Mouse (Mus musculus) MEL (cell line): ENCODE measurements around the gene 1700025F22Rik. TPM values are rescaled to one million over a fixed set of nuclear protein-coding genes. Genes with fewer than 3 reads are reported as not detected.
"Not testable (repeated sequence)": the region's sequence is repeated elsewhere in the genome, so short reads cannot be mapped to it uniquely, and the experiment has no call there.

Experiments used
- DNase-seq: peaks from one replicate; pipeline ENCODE4 v3.0.0; 2011; ENCODE audit warnings: low read depth, low spot score
- H3K27ac ChIP-seq: 2 replicates; pipeline ENCODE4 v1.5.1; 2012; ENCODE audit warnings: low read depth, mild to moderate bottlenecking, control low read depth, low read length, moderate library complexity; ENCODE audit not compliant: control insufficient read depth
- H3K27me3 ChIP-seq, 2 experiments: fragments of 150-350 bp in 1 of 2; sonication (generic) in 1 of 2; 2 replicates each; pipeline ENCODE4 v1.6.1; 2012; ENCODE audit warnings: low read length in 2 of 2, mild to moderate bottlenecking in 2 of 2, improper control_type of control experiment in 1 of 2, moderate library complexity in 1 of 2; ENCODE audit not compliant: insufficient read depth in 2 of 2, control insufficient read depth in 1 of 2
- H3K36me3 ChIP-seq, 2 experiments: 2 replicates each; pipeline ENCODE4 v1.6.1; 2012 to 2014; ENCODE audit warnings: low read length in 2 of 2, improper control_type of control experiment in 1 of 2, inconsistent platforms in 1 of 2, mild to moderate bottlenecking in 1 of 2; ENCODE audit not compliant: insufficient read depth in 2 of 2, control insufficient read depth in 1 of 2
- H3K4me1 ChIP-seq, 2 experiments: fragments of 150-350 bp in 1 of 2; sonication (generic) in 1 of 2; 2 replicates each; pipeline ENCODE4 v1.6.1; 2012; ENCODE audit warnings: low read length in 2 of 2, improper control_type of control experiment in 1 of 2, mild to moderate bottlenecking in 1 of 2; ENCODE audit not compliant: insufficient read depth in 2 of 2, control insufficient read depth in 1 of 2
- H3K4me3 ChIP-seq, 2 experiments: fragments of 150-350 bp in 1 of 2; sonication (generic) in 1 of 2; 2 replicates each; pipeline ENCODE4 v1.5.1; 2012; ENCODE audit warnings: low read depth in 2 of 2, low read length in 2 of 2, mild to moderate bottlenecking in 2 of 2, moderate library complexity in 2 of 2, control low read depth in 1 of 2, improper control_type of control experiment in 1 of 2; ENCODE audit not compliant: control insufficient read depth in 1 of 2, insufficient read depth in 1 of 2
- H3K79me2 ChIP-seq: 2 replicates; pipeline ENCODE4 v1.6.1; 2012; ENCODE audit warnings: mild to moderate bottlenecking, low read length, moderate library complexity; ENCODE audit not compliant: control insufficient read depth, poor library complexity, insufficient read depth
- H3K9ac ChIP-seq: 2 replicates; pipeline ENCODE4 v1.6.1; 2012; ENCODE audit warnings: low read depth, mild to moderate bottlenecking, control low read depth, low read length, moderate library complexity; ENCODE audit not compliant: control insufficient read depth, poor library complexity, severe bottlenecking
- H3K9me3 ChIP-seq: fragments of 150-350 bp; sonication (generic); replicated peaks from 2 replicates; pipeline ENCODE4 v1.6.1; 2012; ENCODE audit warnings: mild to moderate bottlenecking, low read length, improper control_type of control experiment, moderate library complexity; ENCODE audit not compliant: insufficient read depth
- BHLHE40 ChIP-seq: IDR thresholded peaks from 2 replicates; pipeline ENCODE4 v1.6.1; 2012; ENCODE audit warnings: low read depth, mild to moderate bottlenecking, inconsistent platforms, low read length, improper control_type of control experiment, borderline replicate concordance
- CTCF ChIP-seq, 3 experiments: IDR thresholded peaks in 2 of 3; conservative IDR thresholded peaks in 1 of 3; 2 replicates each; pipeline ENCODE4 v1.5.1; 2011 to 2012; ENCODE audit warnings: low read length in 3 of 3, low read depth in 2 of 3, mild to moderate bottlenecking in 2 of 3, improper control_type of control experiment in 1 of 3, inconsistent platforms in 1 of 3, mixed read lengths in 1 of 3, moderate library complexity in 1 of 3; ENCODE audit not compliant: control insufficient read depth in 1 of 3, insufficient read depth in 1 of 3, poor library complexity in 1 of 3, severe bottlenecking in 1 of 3
- ELF1 ChIP-seq: IDR thresholded peaks from 2 replicates; pipeline ENCODE4 v1.6.1; 2014; ENCODE audit warnings: low read depth, mild to moderate bottlenecking, inconsistent platforms, low read length, improper control_type of control experiment, moderate library complexity
- ETS1 ChIP-seq: IDR thresholded peaks from 2 replicates; pipeline ENCODE4 v1.6.1; 2012; ENCODE audit warnings: low read depth, mild to moderate bottlenecking, inconsistent platforms, low read length, improper control_type of control experiment, moderate library complexity
- GABPA ChIP-seq: IDR thresholded peaks from 2 replicates; pipeline ENCODE4 v1.6.1; 2012; ENCODE audit warnings: low read depth, mild to moderate bottlenecking, inconsistent platforms, low read length, improper control_type of control experiment, moderate library complexity
- GATA1 ChIP-seq: IDR thresholded peaks from 2 replicates; pipeline ENCODE4 v1.6.1; 2011; ENCODE audit warnings: low read depth, low read length, improper control_type of control experiment
- MAFK ChIP-seq: IDR thresholded peaks from 2 replicates; pipeline ENCODE4 v1.6.1; 2011; ENCODE audit warnings: low read depth, mild to moderate bottlenecking, low read length, improper control_type of control experiment, borderline replicate concordance
- MXI1 ChIP-seq: IDR thresholded peaks from 2 replicates; pipeline ENCODE4 v1.6.1; 2011; ENCODE audit warnings: mild to moderate bottlenecking, low read depth, low read length, improper control_type of control experiment
- MYB ChIP-seq: IDR thresholded peaks from 2 replicates; pipeline ENCODE4 v1.6.1; 2011; ENCODE audit warnings: mild to moderate bottlenecking, low read depth, low read length, improper control_type of control experiment
- MYC ChIP-seq: IDR thresholded peaks from 2 replicates; pipeline ENCODE4 v1.6.1; 2011; ENCODE audit warnings: low read depth, mild to moderate bottlenecking, low read length, improper control_type of control experiment, moderate library complexity
- POLR2A ChIP-seq, 2 experiments: IDR thresholded peaks; 2 replicates each; pipeline ENCODE4 v1.6.1; 2011 to 2012; ENCODE audit warnings: low read length in 2 of 2, mild to moderate bottlenecking in 2 of 2, control low read depth in 1 of 2, improper control_type of control experiment in 1 of 2, low read depth in 1 of 2, moderate library complexity in 1 of 2; ENCODE audit not compliant: control insufficient read depth in 1 of 2, insufficient read depth in 1 of 2, poor library complexity in 1 of 2
- SIN3A ChIP-seq: IDR thresholded peaks from 2 replicates; pipeline ENCODE4 v1.6.1; 2012; ENCODE audit warnings: low read length, improper control_type of control experiment, inconsistent platforms
- TCF12 ChIP-seq: IDR thresholded peaks from 2 replicates; pipeline ENCODE4 v1.6.1; 2014; ENCODE audit warnings: low read depth, mild to moderate bottlenecking, inconsistent platforms, low read length, improper control_type of control experiment, moderate library complexity
- UBTF ChIP-seq: IDR thresholded peaks from 2 replicates; pipeline ENCODE4 v1.6.1; 2012; ENCODE audit warnings: low read depth, mild to moderate bottlenecking, inconsistent platforms, low read length, improper control_type of control experiment, moderate library complexity, borderline replicate concordance; ENCODE audit not compliant: insufficient read depth
- USF1 ChIP-seq: IDR thresholded peaks from 2 replicates; pipeline ENCODE4 v1.6.1; 2014; ENCODE audit warnings: low read depth, mild to moderate bottlenecking, inconsistent platforms, low read length, improper control_type of control experiment, moderate library complexity
- USF2 ChIP-seq, 2 experiments: IDR thresholded peaks; 2 replicates each; pipeline ENCODE4 v1.6.1; 2011 to 2012; ENCODE audit warnings: improper control_type of control experiment in 2 of 2, low read length in 2 of 2, borderline replicate concordance in 1 of 2, inconsistent platforms in 1 of 2, low read depth in 1 of 2, mild to moderate bottlenecking in 1 of 2; ENCODE audit not compliant: insufficient read depth in 1 of 2
- ZC3H11A ChIP-seq: IDR thresholded peaks from 2 replicates; pipeline ENCODE4 v1.6.1; 2012; ENCODE audit warnings: low read depth, mild to moderate bottlenecking, inconsistent platforms, low read length, improper control_type of control experiment
- ZKSCAN1 ChIP-seq: IDR thresholded peaks from 2 replicates; pipeline ENCODE4 v1.6.1; 2012; ENCODE audit warnings: low read depth, mild to moderate bottlenecking, inconsistent platforms, low read length, improper control_type of control experiment, moderate library complexity
- ZNF384 ChIP-seq: IDR thresholded peaks from 2 replicates; pipeline ENCODE4 v1.6.1; 2012; ENCODE audit warnings: low read depth, mild to moderate bottlenecking, inconsistent platforms, low read length, improper control_type of control experiment
- polyA plus RNA-seq, 2 experiments: library from polyadenylated mRNA; stranded (reverse) in 1 of 2; unstranded in 1 of 2; fragments of >175 nt in 1 of 2; fragments of >200 nt in 1 of 2; gene quantifications; 2 replicates each; pipeline versions ENCODE4 v1.2.1 to v1.2.4; 2012; ENCODE audit warnings: low replicate concordance in 2 of 2, low read depth in 1 of 2; ENCODE audit not compliant: insufficient read length in 2 of 2, insufficient read depth in 1 of 2, missing spikeins in 1 of 2
- total RNA-seq: library from RNA; depleted of rRNA; stranded (reverse); fragments of 300-350 nt; gene quantifications from 2 replicates; pipeline ENCODE4 v1.2.3, GENCODE M21; 2012; rRNA removed

Gene 1700025F22Rik
- total and polyA plus RNA-seq, 3 experiments = not detected

GRCm38 (mm10) chr19:11098401-11098800 lies 66.7 kb downstream of the 1700025F22Rik start:
- H3K79me2 ChIP-seq = no peaks in the 10 kb centered on the region
- TF ChIP-seq CTCF (IDR thresholded peaks at IDR 0.05 in 2 of 3, conservative IDR thresholded peaks at IDR 0.05 in 1 of 3; ENCODE audit: control insufficient read depth in 1 of 3, insufficient read depth in 1 of 3, low read depth in 2 of 3, low read length in 3 of 3, poor library complexity in 1 of 3, severe bottlenecking in 1 of 3) = no peak
- no peak for TF ChIP-seq UBTF
- TF ChIP-seq ZKSCAN1 = no peak
- no peak for TF ChIP-seq MYB
- TF ChIP-seq USF1 = no peak
- TF ChIP-seq GATA1 = no peak
- TF ChIP-seq MXI1 = no peak
- TF ChIP-seq MAFK = no peak
- TF ChIP-seq ELF1 = no peak
- TF ChIP-seq GABPA = no peak
- no peak for TF ChIP-seq TCF12
- no peak for TF ChIP-seq BHLHE40
- no peak for TF ChIP-seq ETS1
- no peak for TF ChIP-seq USF2 (IDR thresholded peaks at IDR 0.05; ENCODE audit: borderline replicate concordance in 1 of 2, insufficient read depth in 1 of 2, low read depth in 1 of 2, low read length in 2 of 2)
- no peak for TF ChIP-seq ZNF384
- TF ChIP-seq POLR2A (IDR thresholded peaks at IDR 0.05; ENCODE audit: control insufficient read depth in 1 of 2, insufficient read depth in 1 of 2, low read depth in 1 of 2, low read length in 2 of 2, poor library complexity in 1 of 2) = no peak
- no peak for TF ChIP-seq MYC
- TF ChIP-seq ZC3H11A = no peak
- TF ChIP-seq SIN3A = no peak

GRCm38 (mm10) chr19:11092131-11092530 lies 73.0 kb downstream of the 1700025F22Rik start:
- not testable (repeated sequence) for H3K79me2 ChIP-seq, H3K9ac ChIP-seq, H3K36me3 ChIP-seq, H3K4me3 ChIP-seq, H3K4me1 ChIP-seq, H3K9me3 ChIP-seq, DNase-seq, H3K27ac ChIP-seq, H3K27me3 ChIP-seq

More at GRCm38 (mm10) chr19:11098401-11098800, 66.7 kb downstream of the 1700025F22Rik start:
- DNase-seq = no peak
- no peaks in the 10 kb centered on the region for H3K4me1 ChIP-seq
- H3K9ac ChIP-seq = no peak overlapping the region
- H3K36me3 ChIP-seq = no peaks in the 10 kb centered on the region
- peaks cover 1% of the 10 kb centered on the region in 2 experiments; a peak in 2 of 4 replicates for H3K27me3 ChIP-seq
- no peaks in the 10 kb centered on the region for H3K9me3 ChIP-seq
- no peak overlapping the region for H3K4me3 ChIP-seq
- no peak overlapping the region for H3K27ac ChIP-seq

Other genes starting within 250 kb of the 1700025F22Rik start
- gene Zp1, start 244.7 kb downstream of the 1700025F22Rik start, total RNA-seq = not detected in 2 replicates
- gene Zp1, start 244.7 kb downstream of the 1700025F22Rik start, polyA plus RNA-seq = not detected
- gene Ptgdr2, start 228.2 kb downstream of the 1700025F22Rik start, total RNA-seq = 0.33 and 0.46 TPM in 2 replicates
- under 1 TPM in 1 of 2 experiments, not detected in 1; 0.31 TPM for gene Ptgdr2, start 228.2 kb downstream of the 1700025F22Rik start, polyA plus RNA-seq
- 20.2 and 29.5 TPM in 2 replicates for gene Ccdc86, start 216.1 kb downstream of the 1700025F22Rik start, total RNA-seq
- 10 to 100 TPM in 1 of 2 experiments, not detected in 1; 50.9 TPM for gene Ccdc86, start 216.1 kb downstream of the 1700025F22Rik start, polyA plus RNA-seq
- gene Ms4a10, start 190.7 kb downstream of the 1700025F22Rik start, total RNA-seq = not detected in 2 replicates
- not detected for gene Ms4a10, start 190.7 kb downstream of the 1700025F22Rik start, polyA plus RNA-seq
- not detected in 2 replicates for gene Ms4a15, start 172.1 kb downstream of the 1700025F22Rik start, total RNA-seq
- gene Ms4a15, start 172.1 kb downstream of the 1700025F22Rik start, polyA plus RNA-seq = not detected
- gene Ms4a18, start 147.3 kb downstream of the 1700025F22Rik start, total RNA-seq = not detected in 2 replicates
- not detected for gene Ms4a18, start 147.3 kb downstream of the 1700025F22Rik start, polyA plus RNA-seq
- not detected in 2 replicates for gene Ms4a8a, start 84.2 kb downstream of the 1700025F22Rik start, total RNA-seq
- not detected for gene Ms4a8a, start 84.2 kb downstream of the 1700025F22Rik start, polyA plus RNA-seq
- not detected in 2 replicates for gene 1700017D01Rik, start 34.4 kb downstream of the 1700025F22Rik start, total RNA-seq
- gene 1700017D01Rik, start 34.4 kb downstream of the 1700025F22Rik start, polyA plus RNA-seq = not detected
- gene Ms4a13, start 31.4 kb upstream of the 1700025F22Rik start, total RNA-seq = not detected in 2 replicates
- not detected for gene Ms4a13, start 31.4 kb upstream of the 1700025F22Rik start, polyA plus RNA-seq
- not detected in 2 replicates for gene Ms4a12, start 67.1 kb upstream of the 1700025F22Rik start, total RNA-seq
- not detected for gene Ms4a12, start 67.1 kb upstream of the 1700025F22Rik start, polyA plus RNA-seq
- not detected in 2 replicates for gene Ms4a1, start 100.9 kb upstream of the 1700025F22Rik start, total RNA-seq
- gene Ms4a1, start 100.9 kb upstream of the 1700025F22Rik start, polyA plus RNA-seq = not detected
- gene Ms4a5, start 118.6 kb upstream of the 1700025F22Rik start, total RNA-seq = not detected in 2 replicates
- gene Ms4a5, start 118.6 kb upstream of the 1700025F22Rik start, polyA plus RNA-seq = not detected
- gene Ms4a14, start 149.1 kb upstream of the 1700025F22Rik start, total RNA-seq = not detected in 2 replicates
- not detected for gene Ms4a14, start 149.1 kb upstream of the 1700025F22Rik start, polyA plus RNA-seq
- gene Ms4a7, start 170.8 kb upstream of the 1700025F22Rik start, total RNA-seq = not detected in 2 replicates
- not detected for gene Ms4a7, start 170.8 kb upstream of the 1700025F22Rik start, polyA plus RNA-seq
- gene Ms4a4a, start 210.2 kb upstream of the 1700025F22Rik start, total RNA-seq = not detected in 2 replicates
- not detected for gene Ms4a4a, start 210.2 kb upstream of the 1700025F22Rik start, polyA plus RNA-seq
- not detected in 2 replicates for gene Ms4a4c, start 239.4 kb upstream of the 1700025F22Rik start, total RNA-seq
- not detected for gene Ms4a4c, start 239.4 kb upstream of the 1700025F22Rik start, polyA plus RNA-seq